Mouse (Mus musculus): ENCODE data around the gene Gstp1.

Gene Gstp1

DNA sequence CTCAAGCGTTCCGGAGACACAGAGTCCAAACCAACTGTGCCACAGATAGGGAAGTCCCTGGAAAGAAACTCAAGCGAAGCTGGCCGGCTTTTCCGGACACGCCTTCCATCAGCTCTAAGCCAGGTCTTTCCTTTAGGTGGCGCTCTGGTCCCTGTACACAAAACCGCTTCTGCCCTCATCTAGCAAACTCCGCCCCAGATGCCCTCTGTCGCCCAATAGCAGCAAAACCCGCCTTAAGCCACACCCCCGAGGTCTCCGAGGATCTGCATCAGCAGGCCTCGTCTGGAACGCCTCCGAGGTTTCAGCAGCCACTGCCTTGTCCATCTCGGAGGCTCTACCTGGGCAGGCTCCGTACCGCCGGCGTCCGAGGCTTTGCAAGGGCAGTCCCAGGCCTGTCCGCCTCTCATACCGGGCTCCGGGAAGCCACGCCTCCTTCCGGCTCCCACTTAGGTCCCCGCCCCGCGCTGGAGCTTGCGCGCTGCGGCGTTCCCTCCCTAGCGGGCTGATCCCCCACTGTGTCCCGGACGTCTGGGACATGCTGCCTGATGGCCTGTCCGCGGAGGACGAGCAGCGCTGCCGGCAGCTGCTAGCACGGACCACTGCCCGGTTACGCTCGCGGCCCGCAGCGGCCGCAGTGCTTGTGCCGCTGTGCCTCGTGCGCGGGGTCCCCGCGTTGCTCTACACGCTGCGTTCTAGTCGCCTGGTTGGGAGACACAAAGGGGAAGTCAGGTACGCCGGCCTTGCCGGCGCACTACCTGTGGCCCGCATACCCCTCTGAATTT lies 37.5 kb downstream of the Gstp1 start, which contains the start of the genes Nudt8 and Gm49405:
Nudt8 (plus strand) TSS at position 462 of the 782 bp plus-strand sequence.
Gm49405 (plus strand) TSS at position 508 of the 782 bp plus-strand sequence.
- DNase-seq (ENCODE audit: low spot score) = peak; percentile 95

DNA sequence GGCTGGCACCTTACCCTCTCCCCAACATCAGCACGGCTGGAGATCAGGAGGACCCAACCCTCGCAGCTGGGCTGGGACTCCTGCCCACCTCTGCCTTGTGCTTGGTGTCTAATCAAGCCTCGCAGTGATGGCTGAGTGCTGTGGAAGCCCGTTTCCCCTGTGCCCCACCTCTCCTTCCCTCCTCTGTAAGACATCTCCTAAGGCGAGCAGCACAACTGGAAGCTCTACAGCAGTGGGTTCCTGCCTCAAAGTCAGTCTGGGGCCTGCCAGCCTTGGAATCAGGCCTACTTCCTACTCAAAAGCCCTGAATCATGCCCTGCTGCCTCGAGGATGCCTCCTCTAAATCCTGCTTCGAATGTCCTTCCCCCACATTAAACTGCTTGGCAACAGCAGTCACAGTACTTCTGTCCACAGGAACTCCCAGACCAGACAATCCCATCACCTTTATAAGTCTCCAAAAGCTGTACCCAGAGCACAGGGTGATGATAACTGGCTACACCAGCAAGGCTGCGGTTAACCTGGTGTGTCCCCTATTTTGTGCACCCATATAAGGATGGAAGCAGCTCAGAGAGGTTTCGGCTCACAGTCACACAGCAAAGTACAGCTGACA lies 38.6 kb downstream of the Gstp1 start:
- DNase-seq (ENCODE audit: low spot score) = no peak

DNA sequence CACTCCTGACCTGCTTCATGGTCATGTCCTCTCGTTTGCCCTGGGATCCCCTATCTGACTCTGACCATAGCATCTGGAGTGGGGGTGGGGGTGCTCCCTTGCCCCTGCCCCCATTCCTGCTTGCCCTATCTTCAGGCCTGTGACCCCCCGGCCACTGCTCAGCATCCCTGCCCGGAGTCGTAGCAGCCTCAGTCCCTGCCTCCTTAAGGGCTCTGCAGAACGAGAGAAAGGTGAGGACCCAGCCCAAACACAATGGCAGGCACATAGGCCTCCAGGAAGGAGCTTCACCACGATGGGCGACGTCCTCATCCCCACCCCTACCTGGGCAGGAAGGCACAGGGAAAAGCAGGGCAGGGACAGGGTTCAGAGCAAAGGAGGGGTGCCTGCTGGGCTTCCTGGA lies 39.5 kb downstream of the Gstp1 start:
- no peak for DNase-seq (ENCODE audit: low spot score)

DNA sequence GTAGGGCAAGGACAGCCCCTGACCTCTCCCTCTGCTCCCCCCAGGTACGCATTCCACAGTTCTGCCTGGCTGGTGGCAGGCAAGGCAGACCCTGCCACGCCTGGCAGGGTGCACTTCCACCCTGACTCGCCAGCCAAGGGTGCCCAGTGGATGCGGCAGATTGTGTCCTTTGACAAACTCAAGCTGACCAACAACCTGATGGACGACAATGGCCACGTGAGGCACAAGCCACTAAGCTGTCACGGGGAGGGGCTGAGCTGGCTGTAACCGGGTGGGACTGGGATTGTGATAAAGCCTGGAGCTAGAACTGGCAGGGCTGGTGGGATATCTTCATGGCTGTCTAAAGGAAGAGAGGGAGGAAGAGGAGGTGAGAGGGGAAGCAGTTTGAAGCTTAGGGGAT lies 40.6 kb downstream of the Gstp1 start:
- DNase-seq (ENCODE audit: low spot score) = no peak

DNA sequence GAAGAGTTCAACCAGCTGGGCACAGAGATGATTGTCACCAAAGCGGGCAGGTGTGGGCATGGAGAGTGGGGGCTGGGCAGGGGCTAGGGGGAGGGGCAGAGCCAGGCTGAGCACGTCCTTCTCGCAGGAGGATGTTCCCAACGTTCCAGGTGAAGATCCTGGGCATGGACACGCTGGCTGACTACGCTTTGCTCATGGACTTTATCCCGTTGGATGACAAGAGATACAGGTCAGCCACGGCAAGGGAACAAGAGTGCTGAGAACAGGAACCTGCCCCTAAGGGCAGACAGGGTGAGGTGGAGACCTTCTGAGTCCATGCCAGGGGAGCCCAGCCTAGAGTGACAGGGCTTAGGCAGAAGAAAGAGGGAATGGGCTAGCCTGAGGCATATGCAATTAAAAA lies 41.0 kb downstream of the Gstp1 start:
- no peak for DNase-seq (ENCODE audit: low spot score)

DNA sequence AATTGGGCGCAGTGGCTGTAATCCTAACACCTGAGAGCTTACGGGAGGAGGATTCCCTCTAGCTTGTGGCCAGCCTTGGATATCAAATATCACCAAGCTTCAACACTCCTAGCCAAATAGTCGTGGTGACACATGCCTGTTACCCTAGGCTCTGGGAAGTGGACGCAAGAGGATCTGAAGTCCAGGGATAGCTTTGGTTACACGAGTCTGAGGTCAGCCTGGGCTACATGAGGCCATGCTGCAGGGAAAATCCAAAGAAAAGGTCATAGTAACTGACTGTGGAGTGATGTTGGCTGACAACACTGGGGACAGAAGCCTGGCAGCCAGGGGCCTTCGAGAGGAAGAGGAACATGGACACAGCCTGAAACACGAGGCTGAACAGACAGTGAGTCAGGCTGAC lies 41.7 kb downstream of the Gstp1 start:
- DNase-seq (ENCODE audit: low spot score) = no peak

DNA sequence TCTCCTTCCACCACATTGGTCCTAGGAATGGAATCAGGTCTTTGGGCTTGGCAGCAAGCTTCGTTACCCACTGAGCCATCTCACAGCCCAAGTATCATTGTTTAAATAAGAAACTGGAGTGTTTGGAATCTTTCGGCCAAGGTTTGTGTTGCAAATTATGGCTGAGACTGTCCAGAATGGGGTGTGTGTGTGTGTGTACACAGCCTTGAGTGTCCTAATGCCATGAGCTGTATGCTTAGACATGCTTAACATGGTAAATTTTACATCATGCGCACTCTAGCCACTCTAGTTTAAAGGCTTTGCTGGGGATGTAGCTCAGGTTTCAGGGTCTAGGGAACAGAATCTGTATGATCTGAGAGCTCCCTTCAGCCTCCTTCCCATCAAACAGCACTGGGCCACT lies 42.3 kb downstream of the Gstp1 start:
- no peak for DNase-seq (ENCODE audit: low spot score)

DNA sequence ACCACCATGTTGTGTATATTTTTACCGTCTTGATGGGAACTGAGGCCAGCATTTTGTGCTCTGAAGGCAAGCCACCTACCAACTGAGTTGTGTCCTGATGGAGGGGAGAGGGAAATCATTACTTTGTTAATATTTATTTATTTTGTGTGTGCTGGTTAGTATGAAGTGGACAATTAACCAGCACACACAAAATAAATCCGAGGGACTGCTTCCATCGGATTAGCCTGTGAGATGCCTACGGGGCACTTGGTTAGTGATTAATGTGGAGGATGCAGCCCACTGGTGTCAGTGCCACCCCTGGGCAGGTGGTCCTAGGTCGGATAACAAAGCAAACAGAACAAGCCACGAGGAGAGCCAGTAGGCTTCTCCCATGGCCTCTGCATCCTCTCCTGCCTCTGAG lies 42.9 kb downstream of the Gstp1 start:
- DNase-seq (ENCODE audit: low spot score) = no peak

DNA sequence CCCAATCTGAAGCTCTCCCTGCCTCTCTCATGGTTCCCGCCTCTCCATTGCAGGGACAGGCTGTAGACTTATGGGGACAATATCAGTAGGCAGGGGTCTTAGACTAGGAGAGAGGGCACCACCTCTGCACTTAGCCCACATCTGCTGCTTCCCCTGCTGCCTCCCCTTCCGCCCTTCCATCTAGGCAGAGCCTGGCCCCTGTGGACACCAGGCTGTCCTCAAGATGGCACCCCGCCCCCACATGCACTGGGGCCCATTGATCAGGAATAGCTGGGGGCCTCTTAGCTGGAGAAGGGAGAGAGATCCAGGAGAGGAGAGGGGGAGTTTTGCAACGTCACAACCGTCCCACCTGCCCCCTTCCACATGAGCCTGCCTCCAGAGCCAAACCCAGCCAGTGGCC lies 45.4 kb downstream of the Gstp1 start, which contains the start of gene Tbx10:
Tbx10 (plus strand) TSS at position 337 of the 400 bp plus-strand sequence.
- no peak for DNase-seq (ENCODE audit: low spot score)

DNA sequence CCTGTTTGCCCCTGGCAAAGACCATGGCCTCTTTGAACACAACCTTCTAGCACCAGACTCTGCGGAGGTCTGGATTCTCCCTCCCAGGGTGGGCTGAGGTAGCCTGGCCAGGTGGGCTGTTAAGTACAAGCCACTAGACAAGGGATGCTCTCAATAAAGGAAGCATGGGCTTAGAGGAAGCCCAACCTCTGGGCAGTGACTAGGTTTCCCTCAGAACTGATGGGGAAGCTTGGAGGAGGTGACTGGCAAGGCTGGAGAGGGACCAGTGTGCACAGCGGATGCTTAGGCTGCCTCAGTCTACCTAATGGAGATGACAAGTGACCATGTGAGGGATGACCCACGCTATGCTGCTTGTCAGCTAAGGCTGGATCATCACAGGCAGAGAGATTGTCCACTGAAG lies 45.8 kb downstream of the Gstp1 start:
- DNase-seq (ENCODE audit: low spot score) = no peak

DNA sequence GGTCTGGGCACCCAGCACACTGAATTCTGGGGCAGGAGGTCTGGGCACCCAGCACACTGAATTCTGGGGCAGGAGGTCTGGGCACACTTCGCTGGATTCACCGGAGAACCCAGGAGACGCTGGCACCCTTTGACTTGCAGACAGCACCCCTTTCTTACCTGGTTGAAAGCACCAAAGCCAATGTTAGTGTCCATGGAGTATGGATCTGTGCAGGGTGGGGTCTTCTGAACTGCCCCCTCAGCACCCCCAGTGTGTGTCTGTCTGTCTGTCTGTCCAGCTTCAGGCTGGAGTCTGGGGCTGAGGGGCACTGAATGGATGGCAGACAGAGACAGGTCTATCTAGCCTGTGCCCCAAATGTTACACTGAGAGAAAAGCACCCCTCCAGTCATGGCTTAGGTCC lies 46.2 kb downstream of the Gstp1 start:
- DNase-seq (ENCODE audit: low spot score) = no peak

DNA sequence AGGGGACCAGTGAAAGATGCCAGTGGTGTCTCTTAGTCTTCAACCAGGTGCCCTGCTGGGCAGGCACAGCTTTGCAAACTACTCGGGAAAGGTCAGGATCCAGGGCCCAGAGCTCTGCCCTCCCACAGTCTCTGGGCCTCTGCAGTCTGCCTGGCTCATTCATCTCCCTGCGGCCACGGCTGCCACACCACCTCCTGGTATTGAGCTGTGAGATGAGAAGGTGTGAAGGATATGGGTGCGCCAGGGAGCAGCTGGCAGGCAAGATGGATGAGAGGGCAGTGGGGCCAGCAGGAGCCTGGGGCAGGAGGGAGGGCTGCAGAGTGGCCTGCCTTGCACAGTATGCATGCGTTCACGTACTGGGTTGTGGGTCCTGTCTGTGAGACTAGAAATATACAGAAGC lies 47.0 kb downstream of the Gstp1 start:
- DNase-seq (ENCODE audit: low spot score) = no peak

DNA sequence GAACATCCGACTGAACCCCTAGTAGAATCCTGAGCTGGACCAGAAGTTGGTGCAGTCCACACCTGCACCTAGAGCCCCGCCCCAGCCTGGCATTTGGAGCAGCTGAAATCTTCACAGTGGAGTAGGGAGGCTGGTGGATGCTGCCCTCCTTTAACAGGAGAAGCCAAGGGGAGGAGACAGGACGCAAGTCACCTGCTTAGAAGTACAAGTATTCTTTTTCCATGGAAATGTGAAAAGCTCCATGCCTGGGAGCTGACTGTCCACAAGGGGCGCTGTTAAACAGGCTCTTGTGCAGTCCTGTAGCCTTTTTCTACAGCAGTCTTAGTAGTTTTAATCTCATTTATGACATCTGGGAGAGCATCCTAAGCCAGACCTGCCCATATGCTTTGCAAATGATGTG lies 49.0 kb downstream of the Gstp1 start:
- DNase-seq (ENCODE audit: low spot score) = no peak

DNA sequence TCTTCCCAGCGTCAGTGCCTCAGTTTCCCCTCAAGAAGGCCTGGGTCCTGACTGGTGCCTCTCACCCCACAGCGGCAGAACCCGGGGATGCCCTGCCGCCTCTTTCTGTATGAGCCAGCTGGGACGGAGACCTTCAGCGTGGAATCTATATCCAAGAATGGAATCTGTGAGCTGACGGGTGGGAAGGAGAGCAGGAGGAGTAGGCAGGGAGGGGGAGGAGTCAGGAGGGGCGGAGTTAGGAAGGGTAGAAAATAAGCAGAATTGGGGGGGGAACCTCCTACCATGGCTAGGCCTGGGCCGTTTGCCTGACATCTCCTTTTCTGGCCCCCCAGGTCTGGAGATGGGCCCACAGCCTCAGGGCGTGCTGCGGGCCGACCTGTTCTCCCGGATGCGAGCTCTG lies 49.7 kb downstream of the Gstp1 start:
- DNase-seq (ENCODE audit: low spot score) = no peak

DNA sequence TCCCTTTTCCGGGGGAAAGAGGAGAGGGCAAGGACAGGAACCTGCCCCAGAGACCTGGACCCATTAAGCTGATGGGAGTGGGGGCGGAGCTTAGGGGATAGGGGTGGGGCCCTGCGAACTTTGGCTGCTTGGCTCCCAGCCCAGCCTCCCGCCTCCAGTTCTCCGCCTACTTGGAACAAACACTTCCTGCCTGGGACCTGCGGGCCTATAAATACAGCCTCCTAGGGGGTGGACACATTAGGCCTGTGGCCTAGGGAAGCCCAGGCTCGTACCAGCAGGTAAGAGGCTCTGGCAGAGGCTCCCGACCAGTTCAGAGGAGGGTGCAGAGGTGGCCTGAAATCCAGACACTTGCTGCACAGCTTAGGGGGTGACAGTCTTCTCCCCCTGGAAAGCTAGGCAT lies 51.5 kb downstream of the Gstp1 start, which contains the start of gene Acy3:
Acy3 (plus strand) TSS at position 237 of the 400 bp plus-strand sequence.
- DNase-seq (ENCODE audit: low spot score) = peak; percentile 91
